Mouse (Mus musculus) C2C12 (cell line): Measurements from ENCODE around the gene Gm49405.
"Not testable (repeated sequence)": the region's sequence is repeated elsewhere in the genome, so short reads cannot be mapped to it uniquely, and the experiment has no call there.

Experiments used
- CTCF ChIP-seq: IDR thresholded peaks from one replicate; pipeline ENCODE4 v1.5.1; 2011; ENCODE audit not compliant: control insufficient read depth, insufficient read depth, insufficient read length
- MYOG ChIP-seq: IDR thresholded peaks from one replicate; pipeline ENCODE4 v1.6.1; 2011; ENCODE audit not compliant: control insufficient read depth, insufficient read length; ENCODE audit errors: extremely low read depth
- USF1 ChIP-seq: IDR thresholded peaks from one replicate; pipeline ENCODE4 v1.6.1; 2011; ENCODE audit warnings: low read depth, mild to moderate bottlenecking, control low read depth, moderate library complexity

DNA sequence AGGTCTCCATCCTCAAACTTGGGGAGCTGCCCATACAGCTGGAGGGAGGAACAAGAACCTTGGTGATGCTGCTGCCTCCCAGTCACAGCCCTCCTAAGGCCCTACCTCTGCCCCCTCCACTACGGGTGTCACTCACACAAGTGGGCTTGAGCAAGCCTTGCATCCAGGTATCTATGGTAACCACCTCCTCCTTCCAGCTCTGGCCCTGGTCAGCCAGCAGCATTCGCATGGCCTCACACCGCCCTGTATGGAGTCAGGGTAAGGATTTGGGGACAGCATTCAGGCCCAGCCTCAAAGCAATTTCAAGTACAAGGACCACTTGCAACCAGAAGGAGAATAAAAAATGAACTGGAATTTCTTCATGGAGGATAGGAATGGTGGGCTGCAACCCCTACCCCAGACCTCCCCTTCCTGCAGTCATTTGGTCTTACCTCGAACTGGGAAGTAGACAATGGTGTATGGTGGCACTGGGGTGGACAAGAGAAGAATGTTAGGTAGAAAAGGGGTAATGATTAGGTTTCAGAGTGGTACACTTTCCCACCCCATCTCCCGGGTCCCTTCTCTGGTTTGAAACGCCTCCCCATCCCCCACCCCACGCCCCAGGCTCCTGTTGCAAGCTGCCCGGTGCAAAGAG is 36.8 kb downstream of the Gm49405 start:
- TF ChIP-seq CTCF, USF1, MYOG: not testable (repeated sequence)
